In genomic region chr4:126495453-126495852, GRCm38 (mm10) we compare ENCODE assay signal across 22 mouse cellular contexts. TPM values are rescaled to one million over a fixed set of nuclear protein-coding genes. Genes with fewer than 3 reads are reported as not detected.
A peak's percentile ranks its signal among the peaks of the same experiment; 100 is the strongest.
DNase-seq lines count a peak whose midpoint lies in the region; ATAC-seq and TF ChIP-seq lines count a peak whose summit lies in the region.
"Had no signal": no experiment of that assay in that cellular context is flagged by ENCODE, and none has a peak within 500 bp of the region (broad histone marks: within the 10 kb centered on the region; RNA-seq: fewer than 3 reads in every experiment).

No protein-coding gene starts in this region.

- H3K9me3 ChIP-seq in intestine, embryonic 15.5 days, result no peaks in the 10 kb centered on the region
- no peaks in the 10 kb centered on the region for H3K9me3 ChIP-seq in intestine, postnatal 0 days (ENCODE audit: control insufficient read depth)
- no peaks in the 10 kb centered on the region for H3K9me3 ChIP-seq in lung, embryonic 15.5 days
- no peaks in the 10 kb centered on the region for H3K9me3 ChIP-seq in intestine, embryonic 16.5 days (ENCODE audit: control insufficient read depth, low read length)
- no peaks in the 10 kb centered on the region for H3K9me3 ChIP-seq in stomach, embryonic 16.5 days (replicated peaks; ENCODE audit: control insufficient read depth, low read length)
- H3K9me3 ChIP-seq in limb, embryonic 10.5 days (replicated peaks), result no peaks in the 10 kb centered on the region
- H3K9me3 ChIP-seq: embryonic facial prominence, embryonic 12.5 days; hindbrain, embryonic 15.5 days; limb, embryonic 13.5 days; liver, embryonic 13.5 days; midbrain, embryonic 15.5 days; neural tube, embryonic 12.5 days had no signal

- WGBS in intestine, embryonic 15.5 days, result 58% methylated on average over 5 of the region's 5 CpGs
- 61% methylated on average over 5 of the region's 5 CpGs for WGBS in intestine, postnatal 0 days
- WGBS in lung, embryonic 15.5 days, result 39% methylated on average over 5 of the region's 5 CpGs
- 43% methylated on average over 5 of the region's 5 CpGs for WGBS in intestine, embryonic 16.5 days
- WGBS in stomach, embryonic 16.5 days, result 42% methylated on average over 5 of the region's 5 CpGs
- WGBS in limb, embryonic 10.5 days, result 69% methylated on average over 5 of the region's 5 CpGs

- no peaks in the 10 kb centered on the region for H3K36me3 ChIP-seq in intestine, embryonic 15.5 days
- H3K36me3 ChIP-seq in intestine, postnatal 0 days (ENCODE audit: control insufficient read depth, insufficient read depth), result peaks cover 8% of the 10 kb centered on the region; the same call in 1 of the 2 replicates
- H3K36me3 ChIP-seq in lung, embryonic 15.5 days, result peaks cover 7% of the 10 kb centered on the region; the same call in 1 of the 2 replicates
- H3K36me3 ChIP-seq in intestine, embryonic 16.5 days (ENCODE audit: control insufficient read depth, insufficient read depth, low read length), result no peaks in the 10 kb centered on the region
- no peaks in the 10 kb centered on the region for H3K36me3 ChIP-seq in stomach, embryonic 16.5 days (ENCODE audit: control insufficient read depth, insufficient read depth, low read length)
- no peaks in the 10 kb centered on the region for H3K36me3 ChIP-seq in limb, embryonic 10.5 days
- H3K36me3 ChIP-seq: embryonic facial prominence, embryonic 12.5 days; liver, embryonic 13.5 days had no signal

- no peak overlapping the region for H3K4me2 ChIP-seq in intestine, embryonic 15.5 days (replicated peaks)
- no peak overlapping the region for H3K4me2 ChIP-seq in intestine, postnatal 0 days (replicated peaks; ENCODE audit: low read depth)
- no peak overlapping the region for H3K4me2 ChIP-seq in lung, embryonic 15.5 days
- H3K4me2 ChIP-seq in intestine, embryonic 16.5 days (ENCODE audit: low read depth, low read length), result no peak overlapping the region
- H3K4me2 ChIP-seq in stomach, embryonic 16.5 days (ENCODE audit: low read depth, low read length), result no peak overlapping the region
- H3K4me2 ChIP-seq: embryonic facial prominence, embryonic 12.5 days; heart, embryonic 11.5 days; hindbrain, embryonic 15.5 days; limb, embryonic 13.5 days; liver, embryonic 13.5 days; midbrain, embryonic 15.5 days; neural tube, embryonic 12.5 days had no signal

- no peak overlapping the region for H3K9ac ChIP-seq in intestine, embryonic 15.5 days
- H3K9ac ChIP-seq in intestine, postnatal 0 days (ENCODE audit: low read depth, low read length), result no peak overlapping the region
- H3K9ac ChIP-seq in lung, embryonic 15.5 days, result no peak overlapping the region
- H3K9ac ChIP-seq in intestine, embryonic 16.5 days (ENCODE audit: low read depth, low read length), result no peak overlapping the region
- no peak overlapping the region for H3K9ac ChIP-seq in stomach, embryonic 16.5 days (ENCODE audit: low read length)
- H3K9ac ChIP-seq: embryonic facial prominence, embryonic 12.5 days; hindbrain, embryonic 15.5 days; limb, embryonic 13.5 days; liver, embryonic 13.5 days; midbrain, embryonic 15.5 days; neural tube, embryonic 12.5 days had no signal

- H3K4me1 ChIP-seq in intestine, embryonic 15.5 days (replicated peaks), result no peaks in the 10 kb centered on the region
- H3K4me1 ChIP-seq in intestine, postnatal 0 days (replicated peaks; ENCODE audit: control insufficient read depth, insufficient read depth, low read length), result no peaks in the 10 kb centered on the region; the same call in 1 of the 2 replicates
- peaks cover 15% of the 10 kb centered on the region for H3K4me1 ChIP-seq in lung, embryonic 15.5 days
- H3K4me1 ChIP-seq in intestine, embryonic 16.5 days (ENCODE audit: control insufficient read depth, insufficient read depth, low read length), result no peaks in the 10 kb centered on the region
- H3K4me1 ChIP-seq in stomach, embryonic 16.5 days (ENCODE audit: control insufficient read depth, insufficient read depth, low read length), result peaks cover 13% of the 10 kb centered on the region
- H3K4me1 ChIP-seq in limb, embryonic 10.5 days, result no peaks in the 10 kb centered on the region
- H3K4me1 ChIP-seq: embryonic facial prominence, embryonic 12.5 days; hindbrain, embryonic 15.5 days; limb, embryonic 13.5 days; liver, embryonic 13.5 days; midbrain, embryonic 15.5 days; neural tube, embryonic 12.5 days had no signal

- no peak overlapping the region for H3K4me3 ChIP-seq in intestine, embryonic 15.5 days (replicated peaks)
- no peak overlapping the region for H3K4me3 ChIP-seq in intestine, postnatal 0 days (ENCODE audit: low read depth, low read length)
- H3K4me3 ChIP-seq in lung, embryonic 15.5 days, result no peak overlapping the region
- H3K4me3 ChIP-seq in intestine, embryonic 16.5 days (ENCODE audit: low read length), result no peak overlapping the region
- H3K4me3 ChIP-seq in stomach, embryonic 16.5 days (replicated peaks; ENCODE audit: low read length), result no peak overlapping the region
- H3K4me3 ChIP-seq in limb, embryonic 10.5 days, result no peak overlapping the region
- H3K4me3 ChIP-seq: embryonic facial prominence, embryonic 12.5 days; hindbrain, embryonic 15.5 days; limb, embryonic 13.5 days; liver, embryonic 13.5 days; midbrain, embryonic 15.5 days; neural tube, embryonic 12.5 days had no signal

- no peak for DNase-seq in lung, postnatal 25 days (ENCODE audit: low spot score)
- no peak for DNase-seq in limb, embryonic 10.5 days (ENCODE audit: low spot score)
- DNase-seq: adrenal gland, adult 8-10 months; cerebellum, adult 18-20 months; cerebellum, postnatal 14 days; liver, embryonic 13.5 days; right cerebral cortex, postnatal 14 days; thymus, adult 18-20 months; thymus, postnatal 4 days had no signal

- H3K27ac ChIP-seq in intestine, embryonic 15.5 days, result 0 out of 2 replicates have a peak overlapping the region, but pooled peaks have one; percentile 28
- H3K27ac ChIP-seq in intestine, postnatal 0 days (ENCODE audit: low read depth, low read length), result no peak overlapping the region
- H3K27ac ChIP-seq in lung, embryonic 15.5 days, result peak overlapping the region; percentile 94
- H3K27ac ChIP-seq in intestine, embryonic 16.5 days (ENCODE audit: low read length), result peak overlapping the region; percentile 24
- peak overlapping the region; percentile 87 for H3K27ac ChIP-seq in stomach, embryonic 16.5 days (ENCODE audit: low read length)
- H3K27ac ChIP-seq in limb, embryonic 10.5 days, result no peak overlapping the region
- H3K27ac ChIP-seq: embryonic facial prominence, embryonic 12.5 days; hindbrain, embryonic 15.5 days; limb, embryonic 13.5 days; liver, embryonic 13.5 days; macrophage; midbrain, embryonic 15.5 days; neural tube, embryonic 12.5 days had no signal

- no peak for ATAC-seq in intestine, embryonic 15.5 days
- ATAC-seq in intestine, postnatal 0 days, result no peak
- peak; percentile 83 for ATAC-seq in lung, embryonic 15.5 days (ENCODE audit: borderline replicate concordance, extremely low read depth, low FRiP score, low TSS enrichment)
- no peak for ATAC-seq in intestine, embryonic 16.5 days
- peak; percentile 21; the same call in 1 of the 2 replicates for ATAC-seq in stomach, embryonic 16.5 days (ENCODE audit: insufficient read depth, low FRiP score)
- ATAC-seq: forebrain, embryonic 14.5 days; midbrain, embryonic 15.5 days had no signal

- no peaks in the 10 kb centered on the region for H3K27me3 ChIP-seq in intestine, embryonic 15.5 days (replicated peaks)
- no peaks in the 10 kb centered on the region for H3K27me3 ChIP-seq in intestine, postnatal 0 days (replicated peaks; ENCODE audit: control insufficient read depth, insufficient read depth, low read length)
- H3K27me3 ChIP-seq in lung, embryonic 15.5 days, result no peaks in the 10 kb centered on the region
- H3K27me3 ChIP-seq in intestine, embryonic 16.5 days (replicated peaks; ENCODE audit: control insufficient read depth, insufficient read depth, low read length), result no peaks in the 10 kb centered on the region
- no peaks in the 10 kb centered on the region for H3K27me3 ChIP-seq in stomach, embryonic 16.5 days (ENCODE audit: control insufficient read depth, insufficient read depth, low read length)
- H3K27me3 ChIP-seq in limb, embryonic 10.5 days (ENCODE audit: low read depth, poor library complexity, severe bottlenecking), result no peaks in the 10 kb centered on the region
- H3K27me3 ChIP-seq: embryonic facial prominence, embryonic 12.5 days; hindbrain, embryonic 15.5 days; limb, embryonic 13.5 days; liver, embryonic 13.5 days; midbrain, embryonic 15.5 days; neural tube, embryonic 12.5 days had no signal

- TF ChIP-seq CTCF in intestine, postnatal 0 days (IDR thresholded peaks at IDR 0.05; ENCODE audit: low read depth), result no peak

RNA-seq across cellular contexts. Expression of gene Ago1, which starts 27.1 kb away (rescaled TPM):
- polyA plus RNA-seq in intestine, embryonic 15.5 days (2015; fragmentation: Nextera tagmentation; extraction: Ambion mirVana), result 3.5 and 4.5 TPM in 2 replicates
- 2.7 and 3.2 TPM in 2 replicates for polyA plus RNA-seq in intestine, postnatal 0 days (2015; fragmentation: Nextera tagmentation; extraction: Ambion mirVana)
- polyA plus RNA-seq in lung, embryonic 15.5 days (2015; fragmentation: Nextera tagmentation; extraction: Ambion mirVana), result 6.0 and 6.7 TPM in 2 replicates
- 3.3 and 3.5 TPM in 2 replicates for polyA plus RNA-seq in intestine, embryonic 16.5 days (2015; fragmentation: Nextera tagmentation; extraction: Ambion mirVana)
- polyA plus RNA-seq in stomach, embryonic 16.5 days (2015; fragmentation: Nextera tagmentation; extraction: Ambion mirVana), result 4.3 and 4.4 TPM in 2 replicates
- polyA plus RNA-seq in limb, embryonic 10.5 days (2016; fragmentation: Nextera tagmentation; extraction: Ambion mirVana), result 4.8 and 5.9 TPM in 2 replicates

RNA-seq across cellular contexts. Expression of gene Ago4, which starts 37.8 kb away (rescaled TPM):
- polyA plus RNA-seq in intestine, embryonic 15.5 days (2015; fragmentation: Nextera tagmentation; extraction: Ambion mirVana), result 0.97 and 1.1 TPM in 2 replicates
- 0.90 and 1.1 TPM in 2 replicates for polyA plus RNA-seq in intestine, postnatal 0 days (2015; fragmentation: Nextera tagmentation; extraction: Ambion mirVana)
- polyA plus RNA-seq in lung, embryonic 15.5 days (2015; fragmentation: Nextera tagmentation; extraction: Ambion mirVana), result 3.5 and 3.7 TPM in 2 replicates
- 0.65 and 0.86 TPM in 2 replicates for polyA plus RNA-seq in intestine, embryonic 16.5 days (2015; fragmentation: Nextera tagmentation; extraction: Ambion mirVana)
- 1.4 and 1.9 TPM in 2 replicates for polyA plus RNA-seq in stomach, embryonic 16.5 days (2015; fragmentation: Nextera tagmentation; extraction: Ambion mirVana)
- 0.89 and 1.2 TPM in 2 replicates for polyA plus RNA-seq in limb, embryonic 10.5 days (2016; fragmentation: Nextera tagmentation; extraction: Ambion mirVana)

Comparison
In these comparisons a context has a peak if more than half of its experiments do, and no peak if none do; other contexts are left out.
1. H3K27ac ChIP-seq: peak in intestine, embryonic 15.5 days (single experiment), lung, embryonic 15.5 days (single experiment), intestine, embryonic 16.5 days (single experiment) and stomach, embryonic 16.5 days (single experiment); none in intestine, postnatal 0 days (single experiment) and limb, embryonic 10.5 days (single experiment).
2. ATAC-seq: peak in lung, embryonic 15.5 days (single experiment) and stomach, embryonic 16.5 days (single experiment); none in intestine, embryonic 15.5 days (single experiment), intestine, postnatal 0 days (single experiment) and intestine, embryonic 16.5 days (single experiment).